Mouse (Mus musculus) urinary bladder, postnatal 36 days (tissue): ENCODE measurements around the gene Map1a.
A peak's percentile ranks its signal among the peaks of the same experiment; 100 is the strongest.

Experiments
- DNase-seq, 2 experiments: peaks; one replicate each; pipeline ENCODE4 v3.0.0; 2022; ENCODE audit warnings: low spot score in 2 of 2, mixed read lengths in 1 of 2

Gene Map1a

DNA sequence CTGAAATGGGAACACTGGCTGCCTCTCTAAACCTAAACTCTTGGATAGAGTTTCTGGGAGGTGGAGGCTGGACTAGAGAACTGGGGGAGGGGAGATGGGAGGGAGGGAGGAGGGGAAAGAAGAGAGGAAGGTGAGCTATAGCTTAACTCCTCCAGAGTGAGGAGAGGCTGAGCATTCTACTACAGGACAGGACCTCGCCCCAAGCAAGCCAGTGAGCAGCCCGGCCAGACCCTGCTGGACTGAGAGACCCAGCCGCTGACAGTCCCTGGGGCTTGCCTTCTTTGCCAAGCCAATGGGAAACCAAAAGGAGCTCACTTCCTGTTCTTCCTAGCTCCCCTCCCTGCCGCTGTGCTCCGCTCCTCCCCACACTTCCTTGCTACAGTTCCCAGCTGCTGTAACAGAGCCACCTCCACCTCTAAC is 19.6 kb downstream of the Map1a start:
- DNase-seq = peak in 1 of 2 experiments; percentile 37

- no peak for DNase-seq
Observed at GRCm38 (mm10) chr2:121316278-121316677, 26.9 kb downstream of the Map1a start.

DNA sequence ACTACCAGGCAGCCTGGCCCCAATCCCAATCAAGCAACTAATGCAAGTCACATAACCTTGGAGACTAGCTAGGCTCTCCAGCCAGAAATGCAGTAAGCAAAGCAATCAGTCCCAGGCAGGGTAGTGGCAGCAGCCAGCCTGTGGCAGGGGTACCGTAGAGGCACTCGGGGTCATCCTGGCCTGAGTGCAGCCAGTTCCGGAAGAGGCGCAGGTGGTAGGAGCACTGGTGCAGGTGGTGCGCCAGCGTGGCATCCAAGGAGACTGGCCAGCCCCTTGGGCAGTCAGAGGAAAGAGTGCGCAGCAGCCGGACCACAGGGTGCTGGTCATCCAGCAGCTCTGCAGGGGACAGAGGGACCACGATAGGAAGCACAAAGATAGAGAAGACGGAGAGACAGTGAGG is 33.6 kb downstream of the Map1a start:
- DNase-seq = no peak

DNA sequence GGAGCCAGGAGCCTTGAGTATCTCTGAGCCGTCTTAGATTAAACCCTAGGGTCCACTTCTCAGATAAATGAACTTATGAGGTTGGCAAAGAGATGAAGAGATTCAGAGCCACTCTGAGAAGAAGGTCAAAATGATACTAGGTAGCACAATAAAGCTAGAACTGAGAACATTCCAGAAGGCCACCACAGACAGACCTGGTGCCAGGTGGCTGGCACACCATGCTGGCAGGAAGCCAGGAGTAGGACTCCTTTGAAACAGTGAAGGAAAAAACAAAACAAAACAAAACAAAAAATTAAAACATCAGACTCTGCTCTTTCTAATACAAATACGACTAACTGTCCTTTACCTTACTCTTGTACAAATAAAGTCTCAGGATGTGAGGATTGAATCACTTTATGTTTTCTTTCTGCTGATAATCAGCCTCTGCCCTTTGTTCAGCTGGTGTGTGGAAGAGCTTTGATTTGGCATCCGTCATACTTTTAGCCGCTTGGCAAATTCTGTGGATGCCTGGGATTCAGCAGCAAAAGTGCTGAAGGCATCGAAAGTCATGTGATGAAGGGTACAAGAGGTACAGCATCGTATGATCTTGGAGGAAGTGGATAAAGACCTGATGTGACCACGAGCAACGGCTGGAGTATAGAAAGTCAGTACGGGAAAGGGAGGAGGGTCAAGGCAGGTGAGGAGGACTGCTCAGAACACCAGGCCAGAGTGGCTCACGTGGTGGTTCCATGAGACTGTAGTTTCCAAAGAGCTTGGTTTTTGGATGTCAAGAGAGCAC is 34.5 kb downstream of the Map1a start:
- DNase-seq = no peak

GRCm38 (mm10) chr2:121329492-121329891 is 40.1 kb downstream of the Map1a start:
- no peak for DNase-seq

- DNase-seq = no peak
Observed at GRCm38 (mm10) chr2:121339057-121339456, 49.7 kb downstream of the Map1a start.

DNA sequence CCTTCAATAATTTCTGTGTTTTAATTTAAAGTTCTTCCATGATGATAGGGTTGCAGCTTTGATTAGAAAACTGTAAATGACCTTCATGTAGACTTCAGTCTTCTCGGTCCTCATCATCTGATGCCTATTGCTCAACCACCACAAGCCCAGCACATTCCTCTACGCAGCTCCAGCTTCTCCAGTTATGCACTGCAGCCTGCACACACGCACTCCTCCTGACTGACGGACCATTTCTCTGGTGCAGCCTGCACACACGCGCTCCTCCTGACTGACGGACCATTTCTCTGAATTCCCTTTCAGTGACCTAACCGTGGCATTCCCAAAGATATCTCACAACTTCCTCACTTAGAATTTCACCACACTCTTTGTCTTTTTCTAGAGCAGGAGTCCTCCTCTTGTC is 63.8 kb downstream of the Map1a start:
- no peak for DNase-seq

- DNase-seq = no peak
Observed at GRCm38 (mm10) chr2:121354378-121354777, 65.0 kb downstream of the Map1a start.

DNA sequence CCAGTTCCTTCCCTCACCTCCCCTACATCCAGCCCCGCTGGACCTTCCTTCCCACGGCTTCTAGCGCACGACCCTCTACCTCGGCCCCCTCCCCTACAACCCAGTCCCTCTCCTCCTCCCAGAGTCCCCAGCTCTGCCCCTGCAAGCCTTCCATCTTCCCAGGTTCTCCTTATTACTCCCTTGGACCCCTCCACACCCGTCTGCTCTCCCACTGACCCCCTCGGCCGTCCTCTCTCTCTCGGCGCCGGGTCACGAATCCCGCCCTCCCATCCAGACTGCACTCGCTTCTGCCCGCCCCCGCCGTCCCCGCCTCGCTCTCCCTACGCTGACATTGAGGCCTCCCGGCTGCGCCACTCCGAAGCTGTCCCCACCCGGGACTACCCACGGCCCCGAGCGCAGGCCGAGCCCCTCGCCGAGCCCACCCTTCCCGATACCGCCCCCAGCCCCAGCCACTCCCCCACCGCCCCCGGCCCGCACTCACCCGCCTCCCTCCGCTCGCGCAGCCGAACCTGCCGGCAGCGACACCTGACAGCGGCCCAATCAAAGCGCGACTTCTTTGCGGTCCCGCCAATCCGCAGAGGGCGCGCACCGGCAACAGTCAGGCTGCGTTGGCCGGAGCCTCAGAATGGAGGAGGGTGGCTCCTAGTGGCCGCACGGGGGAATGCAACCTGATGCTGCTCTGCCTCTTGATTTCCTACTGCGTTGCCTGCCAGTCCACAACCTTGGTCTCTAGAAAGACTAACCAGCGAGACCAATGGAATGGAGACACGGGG is 65.6 kb downstream of the Map1a start, which contains the start of gene Ppip5k1:
Ppip5k1 (minus strand) TSS at position 577 of the 773 bp plus-strand sequence.
- peak; percentile 97 for DNase-seq

- peak; percentile 4 to 7 for DNase-seq
Observed at GRCm38 (mm10) chr2:121357494-121357893, 68.1 kb downstream of the Map1a start, which contains the start of gene Ckmt1. Ckmt1 (plus strand) TSS chr2:121357714.

DNA sequence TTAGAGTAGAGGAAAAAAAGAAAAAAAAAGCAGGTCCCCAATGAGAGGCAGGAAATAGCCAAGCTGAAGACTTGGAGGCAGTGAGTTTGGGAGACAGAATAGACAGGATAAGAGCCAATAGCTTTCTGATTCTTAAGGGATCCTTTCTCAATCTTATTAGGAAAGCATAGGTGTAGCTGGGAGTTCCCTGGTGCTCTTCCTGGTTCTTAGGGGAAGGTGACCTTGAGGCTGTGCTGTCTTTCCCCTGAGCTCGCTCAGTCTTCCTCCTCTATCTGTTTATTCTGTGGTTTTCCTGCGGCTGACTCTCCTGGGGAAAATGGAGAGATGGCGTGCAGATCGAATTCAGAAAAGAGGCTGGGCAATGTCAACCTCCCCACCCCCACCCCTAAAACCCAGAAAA is 68.6 kb downstream of the Map1a start:
- DNase-seq = no peak

GRCm38 (mm10) chr2:121358381-121358780 is 69.0 kb downstream of the Map1a start:
- DNase-seq = peak; percentile 68 to 71

DNA sequence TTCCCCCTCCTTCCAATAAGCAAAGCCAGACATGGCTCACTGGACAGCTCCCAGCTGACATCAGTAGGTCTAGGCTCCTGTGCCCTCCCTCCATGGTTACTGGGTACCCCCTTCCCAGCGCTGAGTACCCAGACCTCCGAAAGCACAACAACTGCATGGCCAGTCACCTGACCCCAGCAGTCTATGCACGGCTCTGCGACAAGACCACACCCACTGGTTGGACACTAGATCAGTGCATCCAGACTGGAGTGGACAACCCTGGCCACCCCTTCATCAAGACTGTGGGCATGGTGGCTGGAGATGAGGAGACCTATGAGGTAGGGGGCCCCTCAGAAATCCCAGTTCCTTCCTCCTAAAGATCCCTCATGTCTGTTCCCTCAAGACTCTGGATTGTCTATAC is 70.1 kb downstream of the Map1a start:
- no peak for DNase-seq
